Mouse (Mus musculus): Measurements from ENCODE around the gene Sf3a2.

The Sf3a2 gene

GRCm38 (mm10) chr10:80798150-80799006 lies at the start of gene Sf3a2, which contains the start of gene Plekhj1:
Gene Sf3a2 (plus strand): TSS chr10:80798198.
Gene Plekhj1 (minus strand): TSS chr10:80798626.
- peak; percentile 97 to 98 for DNase-seq (ENCODE audit: low spot score in 2 of 2)

- peak in 1 of 2 experiments; percentile 71 for DNase-seq (ENCODE audit: low spot score in 2 of 2)
Observed at GRCm38 (mm10) chr10:80748609-80749008, 49.4 kb upstream of the Sf3a2 start.

GRCm38 (mm10) chr10:80751188-80751832 lies 46.7 kb upstream of the Sf3a2 start:
- DNase-seq (ENCODE audit: low spot score in 2 of 2), result peak; percentile 27 to 45

GRCm38 (mm10) chr10:80752079-80752625 lies 45.8 kb upstream of the Sf3a2 start:
- DNase-seq (ENCODE audit: low spot score in 2 of 2), result peak; percentile 31 to 79

- DNase-seq (ENCODE audit: low spot score in 2 of 2), result peak; percentile 99 to 100
Observed at GRCm38 (mm10) chr10:80754594-80755290, 43.3 kb upstream of the Sf3a2 start, which contains the start of gene Dot1l. Gene Dot1l (plus strand): TSS chr10:80755206.

GRCm38 (mm10) chr10:80755291-80756015 lies 42.5 kb upstream of the Sf3a2 start:
- no peak for DNase-seq (ENCODE audit: low spot score in 2 of 2)

- DNase-seq (ENCODE audit: low spot score in 2 of 2), result peak; percentile 33 to 42
Observed at GRCm38 (mm10) chr10:80756099-80756498, 41.9 kb upstream of the Sf3a2 start.

GRCm38 (mm10) chr10:80756509-80756908 lies 41.5 kb upstream of the Sf3a2 start:
- DNase-seq (ENCODE audit: low spot score in 2 of 2), result no peak

- peak; percentile 22 to 38 for DNase-seq (ENCODE audit: low spot score in 2 of 2)
Observed at GRCm38 (mm10) chr10:80756967-80757366, 41.0 kb upstream of the Sf3a2 start.

GRCm38 (mm10) chr10:80757717-80758116 lies 40.3 kb upstream of the Sf3a2 start:
- peak; percentile 60 to 86 for DNase-seq (ENCODE audit: low spot score in 2 of 2)

- no peak for DNase-seq (ENCODE audit: low spot score in 2 of 2)
Observed at GRCm38 (mm10) chr10:80758651-80759050, 39.3 kb upstream of the Sf3a2 start.

GRCm38 (mm10) chr10:80760596-80761524 lies 37.1 kb upstream of the Sf3a2 start:
- DNase-seq (ENCODE audit: low spot score in 2 of 2), result no peak

GRCm38 (mm10) chr10:80761821-80762220 lies 36.2 kb upstream of the Sf3a2 start:
- no peak for DNase-seq (ENCODE audit: low spot score in 2 of 2)

- no peak for DNase-seq (ENCODE audit: low spot score in 2 of 2)
Observed at GRCm38 (mm10) chr10:80763502-80763901, 34.5 kb upstream of the Sf3a2 start.

- DNase-seq (ENCODE audit: low spot score in 2 of 2), result no peak
Observed at GRCm38 (mm10) chr10:80765746-80766145, 32.3 kb upstream of the Sf3a2 start.

GRCm38 (mm10) chr10:80766161-80766815 lies 31.7 kb upstream of the Sf3a2 start:
- no peak for DNase-seq (ENCODE audit: low spot score in 2 of 2)

- no peak for DNase-seq (ENCODE audit: low spot score in 2 of 2)
Observed at GRCm38 (mm10) chr10:80768365-80768764, 29.6 kb upstream of the Sf3a2 start.

- DNase-seq (ENCODE audit: low spot score in 2 of 2), result no peak
Observed at GRCm38 (mm10) chr10:80773816-80774215, 24.2 kb upstream of the Sf3a2 start.

- peak; percentile 67 to 83 for DNase-seq (ENCODE audit: low spot score in 2 of 2)
Observed at GRCm38 (mm10) chr10:80774549-80774948, 23.4 kb upstream of the Sf3a2 start.

Data from spleen, postnatal 10 days (tissue).